Mouse (Mus musculus): ENCODE measurements around the gene Dnmt3b. TPM values are rescaled to one million over a fixed set of nuclear protein-coding genes. Genes with fewer than 3 reads are reported as not detected.
A peak's percentile ranks its signal among the peaks of the same experiment; 100 is the strongest.

Gene Dnmt3b
- total RNA-seq (2012; rRNA removed) (10.1 and 11.6 TPM in 2 replicates), polyA plus RNA-seq (2012; ENCODE audit: insufficient read depth in 1 of 2, insufficient read length in 2 of 2, low read depth in 1 of 2, low replicate concordance in 2 of 2, missing spikeins in 1 of 2) (10 to 100 TPM in 1 of 2 experiments, not detected in 1; 17.5 TPM)

DNA sequence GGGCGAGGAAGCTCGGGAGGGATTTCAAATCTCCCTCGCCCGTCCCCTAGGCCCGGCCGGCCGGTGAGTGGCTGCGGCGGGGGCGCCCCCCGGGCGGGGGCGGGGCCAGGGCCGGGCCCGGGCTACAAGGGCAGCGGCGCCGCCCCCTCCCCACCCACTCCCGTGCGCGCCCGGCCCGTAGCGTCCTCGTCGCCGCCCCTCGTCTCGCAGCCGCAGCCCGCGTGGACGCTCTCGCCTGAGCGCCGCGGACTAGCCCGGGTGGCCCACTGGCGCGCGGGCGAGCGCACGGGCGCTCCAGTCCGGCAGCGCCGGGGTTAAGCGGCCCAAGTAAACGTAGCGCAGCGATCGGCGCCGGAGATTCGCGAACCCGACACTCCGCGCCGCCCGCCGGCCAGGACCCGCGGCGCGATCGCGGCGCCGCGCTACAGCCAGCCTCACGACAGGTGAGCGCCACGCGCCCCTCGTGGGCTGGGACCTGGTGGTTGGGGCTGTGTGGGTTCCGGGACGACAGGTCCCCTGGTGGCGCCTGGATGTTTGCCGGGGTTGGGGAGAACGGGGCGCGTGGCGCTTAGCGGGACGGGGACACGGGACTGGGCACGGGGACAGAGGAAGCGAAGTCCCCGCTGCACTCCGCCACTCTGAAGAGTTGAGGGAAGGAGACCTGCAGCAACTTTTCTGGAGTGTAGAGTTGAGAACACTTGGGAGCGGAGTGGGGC is at the start of gene Dnmt3b:
Dnmt3b (plus strand) TSS at position 153 of the 716 bp plus-strand sequence.
- H3K4me1 ChIP-seq (ENCODE audit: control insufficient read depth in 1 of 2, insufficient read depth in 2 of 2, low read length in 2 of 2) = peaks cover 0 to 6% of the 10 kb centered on the region in 2 experiments; a peak in 2 of 4 replicates
- peak within 1 kb of the TSS; percentile 85 for H3K9ac ChIP-seq (ENCODE audit: control insufficient read depth, low read depth, low read length, poor library complexity, severe bottlenecking)
- H3K79me2 ChIP-seq (ENCODE audit: control insufficient read depth, insufficient read depth, low read length, poor library complexity) = no peaks in the 10 kb centered on the region; the same call in 1 of the 2 replicates
- peaks cover 1 to 8% of the 10 kb centered on the region in 2 experiments; a peak in 2 of 4 replicates for H3K27me3 ChIP-seq (ENCODE audit: control insufficient read depth in 1 of 2, insufficient read depth in 2 of 2, low read length in 2 of 2)
- peak; percentile 61 for DNase-seq (ENCODE audit: low read depth, low spot score)
- H3K9me3 ChIP-seq (replicated peaks; ENCODE audit: insufficient read depth, low read length) = no peaks in the 10 kb centered on the region
- H3K36me3 ChIP-seq (ENCODE audit: control insufficient read depth in 1 of 2, insufficient read depth in 2 of 2, low read length in 2 of 2) = no peaks in the 10 kb centered on the region
- peak within 1 kb of the TSS; percentile 72 to 95 for H3K4me3 ChIP-seq (ENCODE audit: control insufficient read depth in 1 of 2, insufficient read depth in 1 of 2, low read depth in 2 of 2, low read length in 2 of 2)
- no peak within 1 kb of the TSS for H3K27ac ChIP-seq (ENCODE audit: control insufficient read depth, low read depth, low read length)
- peak; percentile 64 for TF ChIP-seq ZC3H11A (IDR thresholded peaks at IDR 0.05; ENCODE audit: low read depth, low read length)
- no peak for TF ChIP-seq ETS1 (IDR thresholded peaks at IDR 0.05; ENCODE audit: low read depth, low read length)
- no peak for TF ChIP-seq KAT2A (conservative IDR thresholded peaks at IDR 0.05; ENCODE audit: low read depth, low read length)
- TF ChIP-seq BHLHE40 (IDR thresholded peaks at IDR 0.05; ENCODE audit: borderline replicate concordance, low read depth, low read length) = no peak
- TF ChIP-seq NELFE (IDR thresholded peaks at IDR 0.05; ENCODE audit: low read depth, low read length) = peak; percentile 21; the same call in 1 of the 2 replicates
- no peak for TF ChIP-seq GABPA (IDR thresholded peaks at IDR 0.05; ENCODE audit: low read depth, low read length)
- no peak for TF ChIP-seq CHD1 (IDR thresholded peaks at IDR 0.05; ENCODE audit: low read depth, low read length)
- no peak for TF ChIP-seq MAFK (IDR thresholded peaks at IDR 0.05; ENCODE audit: borderline replicate concordance, low read depth, low read length)
- TF ChIP-seq RAD21 (IDR thresholded peaks at IDR 0.05; ENCODE audit: low read depth, low read length) = no peak
- TF ChIP-seq TBP (IDR thresholded peaks at IDR 0.05; ENCODE audit: low read depth, low read length) = no peak
- no peak for TF ChIP-seq GATA1 (IDR thresholded peaks at IDR 0.05; ENCODE audit: low read depth, low read length)
- TF ChIP-seq MAX (IDR thresholded peaks at IDR 0.05; ENCODE audit: low read length) = no peak
- TF ChIP-seq JUND (IDR thresholded peaks at IDR 0.05; ENCODE audit: low read depth, low read length) = no peak
- no peak for TF ChIP-seq POLR2AphosphoS5 (IDR thresholded peaks at IDR 0.05; ENCODE audit: borderline replicate concordance, low read depth, low read length)
- peak; percentile 55; the same call in 1 of the 2 replicates for TF ChIP-seq SIN3A (IDR thresholded peaks at IDR 0.05; ENCODE audit: low read length)
- TF ChIP-seq ELF1 (IDR thresholded peaks at IDR 0.05; ENCODE audit: low read depth, low read length) = no peak
- TF ChIP-seq MYB (IDR thresholded peaks at IDR 0.05; ENCODE audit: low read depth, low read length) = no peak
- no peak for TF ChIP-seq MAZ (IDR thresholded peaks at IDR 0.05; ENCODE audit: low read depth, low read length)
- TF ChIP-seq RCOR1 (IDR thresholded peaks at IDR 0.05; ENCODE audit: low read depth, low read length) = no peak
- no peak for TF ChIP-seq USF2 (IDR thresholded peaks at IDR 0.05; ENCODE audit: borderline replicate concordance in 1 of 2, insufficient read depth in 1 of 2, low read depth in 1 of 2, low read length in 2 of 2)
- TF ChIP-seq EP300 (IDR thresholded peaks at IDR 0.05; ENCODE audit: low read depth in 1 of 2, low read length in 2 of 2) = no peak
- no peak for TF ChIP-seq USF1 (IDR thresholded peaks at IDR 0.05; ENCODE audit: low read depth, low read length)
- no peak for TF ChIP-seq CHD2 (IDR thresholded peaks at IDR 0.05; ENCODE audit: low read length)
- TF ChIP-seq NRF1 (IDR thresholded peaks at IDR 0.05; ENCODE audit: insufficient read depth, low read depth, low read length, poor library complexity, severe bottlenecking) = 0 out of 2 replicates have a peak, but pooled peaks have one; percentile 13
- no peak for TF ChIP-seq POLR2AphosphoS2 (IDR thresholded peaks at IDR 0.05; ENCODE audit: low read length)
- no peak for TF ChIP-seq CTCF (IDR thresholded peaks at IDR 0.05 in 2 of 3, conservative IDR thresholded peaks at IDR 0.05 in 1 of 3; ENCODE audit: control insufficient read depth in 1 of 3, insufficient read depth in 1 of 3, low read depth in 2 of 3, low read length in 3 of 3, poor library complexity in 1 of 3, severe bottlenecking in 1 of 3)
- TF ChIP-seq ZNF384 (IDR thresholded peaks at IDR 0.05; ENCODE audit: low read depth, low read length) = no peak
- no peak for TF ChIP-seq ZKSCAN1 (IDR thresholded peaks at IDR 0.05; ENCODE audit: low read depth, low read length)
- TF ChIP-seq MXI1 (IDR thresholded peaks at IDR 0.05; ENCODE audit: low read depth, low read length) = 0 out of 2 replicates have a peak, but pooled peaks have one; percentile 22
- no peak for TF ChIP-seq MEF2A (IDR thresholded peaks at IDR 0.05; ENCODE audit: extremely low read depth, insufficient replicate concordance, low read depth, low read length, poor library complexity, severe bottlenecking)
- no peak for TF ChIP-seq TCF12 (IDR thresholded peaks at IDR 0.05; ENCODE audit: low read depth, low read length)
- no peak for TF ChIP-seq TAL1 (IDR thresholded peaks at IDR 0.05; ENCODE audit: low read length)
- TF ChIP-seq POLR2A (IDR thresholded peaks at IDR 0.05; ENCODE audit: control insufficient read depth in 1 of 2, insufficient read depth in 1 of 2, low read depth in 1 of 2, low read length in 2 of 2, poor library complexity in 1 of 2) = peak; percentile 25 to 49; a peak in 2 of 4 replicates
- TF ChIP-seq E2F4 (IDR thresholded peaks at IDR 0.05; ENCODE audit: borderline replicate concordance, low read depth, low read length) = no peak
- TF ChIP-seq SMC3 (IDR thresholded peaks at IDR 0.05; ENCODE audit: low read depth, low read length) = no peak
- TF ChIP-seq ZMIZ1 (IDR thresholded peaks at IDR 0.05; ENCODE audit: low read depth, low read length) = no peak

All from MEL (cell line).